Mouse (Mus musculus): ENCODE data around the gene Gpr45. TPM values are rescaled to one million over a fixed set of nuclear protein-coding genes. Genes with fewer than 3 reads are reported as not detected.

Gene Gpr45
- total RNA-seq (2023) = not detected

GRCm38 (mm10) chr1:42952734-42953481, at the start of gene Gpr45:
Gene Gpr45, plus strand, starts transcription at chr1:42952872.

Other genes starting within 250 kb of the Gpr45 start
- 10 to 100 TPM; 21.5 to 23.4 TPM for gene Mrps9, start 101.6 kb upstream of the Gpr45 start, total RNA-seq (2023)
- 10 to 100 TPM; 20.3 to 22.3 TPM for gene Tgfbrap1, start 145.8 kb downstream of the Gpr45 start, total RNA-seq (2023)
- 1 to 10 TPM; 5.0 to 6.2 TPM for gene AI597479, start 145.8 kb downstream of the Gpr45 start, total RNA-seq (2023)
- 1 to 10 TPM; 2.2 to 2.5 TPM for gene Fhl2, start 244.1 kb downstream of the Gpr45 start, total RNA-seq (2023)

Data from neutrophil, adult 83 days (primary cell).